Mouse (Mus musculus) adrenal gland, adult (tissue): ENCODE measurements around the gene Dusp18.

Experiments
- DNase-seq, 2 experiments: peaks; one replicate each; pipeline ENCODE4 v3.0.0; 2022 to 2023; ENCODE audit warnings: low spot score in 1 of 2; ENCODE audit not compliant: inconsistent age in 2 of 2

The Dusp18 gene

DNA sequence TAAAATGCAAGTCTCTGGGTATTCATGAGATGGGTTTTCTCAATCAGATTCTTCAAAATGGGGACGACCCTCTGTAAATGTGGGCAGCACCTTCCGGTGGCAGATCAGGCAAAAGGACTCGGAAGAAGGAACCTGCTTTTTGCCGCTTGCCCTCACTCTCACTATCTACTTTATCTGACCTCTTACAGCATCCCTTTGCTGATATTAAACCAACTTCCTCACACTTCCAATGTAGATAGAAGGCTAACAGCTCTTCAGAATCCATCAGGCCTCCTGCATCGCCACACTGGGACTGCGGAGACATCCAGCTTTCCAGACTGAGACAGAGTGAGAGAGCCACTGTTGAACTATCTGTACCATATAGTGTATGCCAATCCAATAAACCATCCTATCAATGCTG is 27.7 kb downstream of the Dusp18 start:
- no peak for DNase-seq

DNA sequence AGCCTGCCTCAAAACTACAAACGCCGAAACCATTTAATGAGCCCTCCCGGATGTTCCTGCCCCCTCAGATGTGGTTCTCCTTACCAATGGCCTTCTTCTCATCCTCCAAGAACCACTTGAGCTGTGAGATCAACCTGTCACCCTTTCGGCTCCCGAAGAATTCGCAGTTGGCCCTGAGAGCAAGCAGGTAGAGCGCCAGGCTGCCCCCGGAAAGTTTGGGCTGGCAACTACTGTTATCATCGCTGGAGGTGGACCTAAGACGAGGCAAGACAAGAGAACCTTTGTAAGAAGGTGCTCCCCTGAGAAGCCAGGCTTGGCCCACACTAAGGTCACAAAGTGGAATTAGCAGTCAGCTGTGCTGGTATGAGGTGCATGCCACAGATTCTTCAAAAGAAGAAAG is 30.9 kb downstream of the Dusp18 start:
- no peak for DNase-seq

DNA sequence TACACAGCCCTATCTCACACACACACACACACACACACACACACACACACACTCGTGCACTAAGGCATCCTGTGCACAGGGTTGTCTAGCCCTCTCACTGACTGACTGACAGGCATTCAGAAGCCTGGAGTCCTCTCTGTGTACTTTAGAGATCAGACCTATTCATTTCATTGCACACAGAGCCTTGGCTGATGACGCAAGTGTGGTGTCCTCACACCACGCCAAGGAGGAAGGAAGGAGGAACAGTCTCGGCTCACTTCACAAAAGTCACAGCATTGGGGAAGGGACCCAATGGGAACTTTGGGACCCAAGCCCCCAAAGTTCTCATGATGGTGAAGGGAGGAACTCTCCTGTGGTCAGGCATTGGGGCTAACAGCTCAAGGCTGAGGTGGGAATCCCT is 35.0 kb downstream of the Dusp18 start:
- peak in 1 of 2 experiments; percentile 59 for DNase-seq

DNA sequence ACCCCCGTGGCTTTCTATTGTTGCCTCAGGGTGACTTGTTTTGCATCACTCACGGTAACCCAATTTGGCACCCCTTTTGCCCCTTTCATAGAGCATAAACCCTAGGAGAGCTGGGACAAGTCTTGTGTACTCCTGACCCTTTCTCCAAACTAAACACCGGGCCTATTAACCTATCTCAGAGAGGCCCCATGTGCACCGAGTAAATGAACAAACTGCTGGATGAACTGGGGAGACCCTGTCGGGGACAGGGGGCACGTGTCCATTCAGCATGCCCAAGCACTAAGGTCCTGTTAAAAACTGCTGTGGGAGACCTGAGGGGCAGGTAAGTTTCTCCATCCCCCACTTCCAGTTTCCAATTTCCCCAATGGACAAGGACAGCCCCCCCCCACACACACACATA is 35.9 kb downstream of the Dusp18 start:
- peak in 1 of 2 experiments; percentile 32 for DNase-seq

DNA sequence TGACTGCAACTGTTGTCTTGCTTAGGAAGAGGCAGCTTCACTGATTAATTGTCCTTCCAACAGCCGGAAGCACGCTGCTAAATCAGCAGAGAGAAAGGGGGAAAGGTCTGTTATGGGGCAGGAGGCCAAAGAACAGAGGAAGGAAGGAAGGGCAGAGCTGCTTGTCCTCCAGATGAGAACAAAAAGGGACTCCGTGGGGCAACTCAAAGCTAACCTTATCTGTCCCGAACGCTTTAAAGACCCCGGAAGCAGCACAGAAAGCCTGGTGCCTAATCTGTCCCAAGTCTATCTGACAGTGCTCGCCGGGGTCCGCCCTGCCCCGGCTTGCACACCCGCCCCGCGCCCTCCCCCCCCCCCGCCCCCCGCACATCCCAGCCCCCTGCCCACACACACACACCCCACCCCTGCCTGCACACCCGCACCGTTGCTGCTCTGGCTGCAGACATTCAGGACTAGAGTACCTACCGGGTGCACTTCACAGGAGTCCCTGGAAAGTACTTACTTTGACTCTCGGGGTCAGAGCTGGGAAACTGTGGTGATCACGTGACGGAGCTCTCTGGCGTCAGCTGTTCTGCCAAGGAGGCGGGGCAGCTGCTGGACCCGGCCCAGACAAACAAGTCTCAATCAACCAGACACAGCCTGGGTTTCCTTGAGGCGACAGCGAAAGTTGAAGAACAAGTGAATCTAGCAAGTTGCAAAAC is 36.6 kb downstream of the Dusp18 start, which contains the start of gene Tcn2:
Gene Tcn2, minus strand, starts transcription at position 649 of the 701 bp plus-strand sequence.
- DNase-seq, result peak; percentile 92 to 96

DNA sequence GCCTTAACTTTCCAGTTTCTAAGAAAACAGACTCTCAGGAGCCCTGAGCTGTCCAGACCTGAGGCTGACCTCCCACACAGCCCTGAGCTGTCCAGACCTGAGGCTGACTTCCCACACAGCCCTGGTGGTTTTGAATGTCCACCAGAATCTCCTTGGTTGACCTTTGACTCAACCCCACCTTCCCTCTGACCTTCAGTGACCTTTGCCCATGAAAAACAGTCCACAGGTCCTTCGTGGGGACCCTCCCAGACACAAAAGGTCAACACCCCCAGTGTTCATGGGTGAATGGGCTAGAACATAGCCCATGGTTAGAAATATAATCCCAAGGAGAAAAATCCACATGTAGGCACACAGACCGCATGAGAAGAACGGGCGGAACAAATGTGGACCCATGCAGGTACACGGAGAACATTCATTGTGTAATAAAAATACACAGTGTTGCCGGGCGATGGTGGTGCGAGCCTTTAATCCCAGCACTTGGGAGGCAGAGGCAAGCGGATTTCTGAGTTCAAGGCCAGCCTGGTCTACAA is 38.8 kb downstream of the Dusp18 start:
- peak in 1 of 2 experiments; percentile 18 for DNase-seq

DNA sequence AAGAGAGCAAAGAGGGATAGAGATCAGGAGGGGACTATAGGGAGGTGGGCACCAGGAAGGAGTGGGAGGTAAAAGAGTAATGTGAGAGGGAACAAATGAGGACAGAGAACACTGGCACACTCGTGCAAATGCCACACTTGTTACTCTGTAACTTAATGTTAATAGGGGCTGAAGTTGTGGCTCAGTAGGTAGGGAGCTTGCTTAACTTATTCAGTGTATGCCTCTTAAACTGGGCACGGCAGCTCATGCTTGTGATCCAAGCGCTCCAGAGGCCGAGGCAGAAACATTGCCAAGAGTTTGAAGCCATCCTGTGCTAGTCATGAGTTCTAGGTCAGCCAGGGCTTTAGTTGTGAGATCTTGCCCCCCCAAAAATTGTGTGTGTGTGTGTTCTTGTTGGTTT is 40.1 kb downstream of the Dusp18 start:
- no peak for DNase-seq

DNA sequence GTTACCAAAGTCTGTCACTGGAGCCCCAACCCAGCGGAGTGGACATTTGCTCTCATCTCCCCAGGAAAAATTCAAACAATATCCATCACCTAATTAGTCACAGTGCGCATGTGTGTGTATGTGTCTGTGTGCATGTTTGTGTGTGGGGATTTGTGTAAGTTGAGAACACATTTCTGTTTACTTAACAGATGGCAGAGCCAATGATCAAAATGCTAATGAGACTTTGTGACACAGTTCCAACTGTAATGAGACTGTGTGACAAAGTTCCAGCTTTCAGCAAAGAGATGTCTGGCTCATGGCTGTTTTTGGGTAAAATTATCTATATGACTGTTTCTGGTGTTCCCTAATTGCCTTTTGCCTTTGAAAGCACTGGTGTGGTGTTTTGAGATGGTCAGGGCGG is 41.3 kb downstream of the Dusp18 start:
- no peak for DNase-seq

DNA sequence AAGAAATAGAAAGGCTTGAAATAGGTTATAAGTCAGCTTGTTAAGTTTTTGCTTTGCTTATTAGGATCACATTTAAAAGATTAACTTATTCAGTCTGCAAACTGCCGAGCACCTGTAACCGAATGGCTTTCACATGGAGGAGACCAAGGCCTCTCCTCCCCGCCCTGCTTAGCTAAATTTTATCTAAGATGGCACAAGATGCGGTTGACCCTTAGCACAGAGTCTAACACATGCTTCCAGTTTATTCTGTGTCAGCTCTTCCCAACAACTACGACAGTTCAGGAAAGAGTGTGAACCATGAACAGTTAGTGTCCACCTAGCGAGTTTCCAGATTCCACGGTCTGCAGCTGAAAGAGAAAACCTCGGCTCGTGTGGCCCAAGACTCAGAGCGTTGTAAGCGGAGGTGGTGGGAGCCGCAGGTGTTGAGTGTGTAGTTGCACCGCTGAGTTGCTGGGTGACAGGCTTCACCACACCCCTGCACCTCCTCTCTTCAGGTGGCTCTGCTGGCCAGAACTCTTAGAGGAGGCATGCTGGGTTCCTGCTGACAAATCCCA is 42.4 kb downstream of the Dusp18 start:
- DNase-seq, result no peak

DNA sequence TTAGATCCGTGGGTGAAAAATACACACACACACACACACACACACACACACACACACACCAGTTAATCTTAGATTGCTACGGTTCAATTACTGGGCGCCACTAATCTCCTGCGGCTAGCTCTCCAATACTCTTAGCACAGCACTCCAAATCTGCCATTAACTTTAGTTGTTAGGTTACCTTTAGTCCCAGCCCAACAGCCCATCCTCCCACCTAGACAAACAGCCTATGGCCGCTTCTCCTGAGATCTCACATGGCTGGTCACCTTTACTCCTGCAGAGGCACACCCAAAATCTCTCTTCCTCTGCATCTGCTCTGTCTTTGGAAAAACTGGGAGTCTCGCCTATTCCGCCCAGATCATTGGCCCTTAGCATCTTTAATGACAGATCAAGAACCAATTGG is 46.3 kb downstream of the Dusp18 start:
- DNase-seq, result no peak

DNA sequence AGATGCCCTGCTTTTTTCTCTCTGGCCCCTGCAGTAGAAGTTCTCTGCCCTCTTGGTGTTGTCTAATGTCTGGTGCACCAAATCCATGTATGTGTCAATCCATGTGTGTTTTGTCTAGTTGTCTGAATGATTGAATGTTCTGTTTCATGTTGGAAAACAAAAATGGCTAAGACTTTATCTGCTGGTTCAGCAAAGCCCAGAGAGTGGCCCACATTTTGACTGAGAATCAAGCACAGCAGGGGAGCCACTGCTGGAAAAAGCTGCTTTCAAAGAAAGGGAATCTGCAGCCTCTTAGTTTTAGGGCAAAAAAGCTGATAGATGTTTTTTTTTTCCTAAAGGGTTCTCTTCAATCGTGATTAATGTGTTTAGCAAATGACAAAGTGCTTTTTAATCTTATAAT is 51.3 kb downstream of the Dusp18 start:
- no peak for DNase-seq
